Mouse (Mus musculus) mesoderm, embryonic 11.5 days (tissue): ENCODE results near the gene Hist2h2aa2.
A peak's percentile ranks its signal among the peaks of the same experiment; 100 is the strongest.
"Not testable (repeated sequence)": the region's sequence is repeated elsewhere in the genome, so short reads cannot be mapped to it uniquely, and the experiment has no call there.

Experiments used
- DNase-seq: peaks from one replicate; pipeline ENCODE4 v3.0.0-alpha.2; 2012; ENCODE audit warnings: low read depth, low spot score

The Hist2h2aa2 gene

GRCm38 (mm10) chr3:96239949-96240798 is at the start of gene Hist2h2aa2:
Gene Hist2h2aa2 (minus strand): TSS chr3:96240276.
- not testable (repeated sequence) for DNase-seq

- no peak for DNase-seq
Measured at GRCm38 (mm10) chr3:96289201-96289600, 49.1 kb upstream of the Hist2h2aa2 start.

- DNase-seq, result not testable (repeated sequence)
Measured at GRCm38 (mm10) chr3:96287334-96287733, 47.3 kb upstream of the Hist2h2aa2 start.

- DNase-seq, result no peak
Measured at GRCm38 (mm10) chr3:96284457-96284856, 44.4 kb upstream of the Hist2h2aa2 start.

GRCm38 (mm10) chr3:96280660-96281059 is 40.6 kb upstream of the Hist2h2aa2 start:
- no peak for DNase-seq

GRCm38 (mm10) chr3:96277800-96278624 is 37.9 kb upstream of the Hist2h2aa2 start:
- DNase-seq, result peak; percentile 96

- DNase-seq, result no peak
Measured at GRCm38 (mm10) chr3:96277428-96277799, 37.3 kb upstream of the Hist2h2aa2 start.

GRCm38 (mm10) chr3:96273591-96274465 is 33.8 kb upstream of the Hist2h2aa2 start:
- DNase-seq, result no peak

- DNase-seq, result peak; percentile 97
Measured at GRCm38 (mm10) chr3:96269511-96270474, 29.7 kb upstream of the Hist2h2aa2 start, which contains the start of gene Hist2h2bb. Gene Hist2h2bb (plus strand): TSS chr3:96269752.

- peak; percentile 47 for DNase-seq
Measured at GRCm38 (mm10) chr3:96268776-96269378, 28.8 kb upstream of the Hist2h2aa2 start.

- DNase-seq, result peak; percentile 86
Measured at GRCm38 (mm10) chr3:96268051-96268775, 28.1 kb upstream of the Hist2h2aa2 start, which contains the start of gene Hist2h3b. Gene Hist2h3b (plus strand): TSS chr3:96268654.

- DNase-seq, result no peak
Measured at GRCm38 (mm10) chr3:96267541-96267940, 27.5 kb upstream of the Hist2h2aa2 start.

- no peak for DNase-seq
Measured at GRCm38 (mm10) chr3:96266132-96266710, 26.1 kb upstream of the Hist2h2aa2 start.

GRCm38 (mm10) chr3:96264404-96264949 is 24.4 kb upstream of the Hist2h2aa2 start:
- DNase-seq, result no peak

GRCm38 (mm10) chr3:96263558-96264403 is 23.7 kb upstream of the Hist2h2aa2 start:
- DNase-seq, result peak; percentile 47

- peak; percentile 93 for DNase-seq
Measured at GRCm38 (mm10) chr3:96262979-96263550, 23.0 kb upstream of the Hist2h2aa2 start, which contains the start of gene Hist2h4. Gene Hist2h4 (minus strand): TSS chr3:96263311.
